Mouse (Mus musculus) limb, embryonic 13.5 days (tissue): ENCODE measurements at regions not wholly inside any gene's neighbourhood (a gene's known extent, or its start where the extent isn't known, plus 50 kb on each side); places are given as distances from the start of the nearest gene placed in this dataset.
A peak's percentile ranks its signal among the peaks of the same experiment; 100 is the strongest.

Experiments used
- ATAC-seq: fragments of 200-750 bp; cut with Nextera tagmentation; 2 replicates; pipeline ENCODE4 v1.8.0; 2017; ENCODE audit warnings: low read depth, moderate number of reproducible peaks, moderate TSS enrichment; ENCODE audit not compliant: low FRiP score
- H3K27ac ChIP-seq: fragments of 300-500 bp; sonication (generic); 2 replicates; pipeline ENCODE4 v1.5.1; 2015; ENCODE audit warnings: inconsistent platforms, mild to moderate bottlenecking, moderate library complexity
- H3K27me3 ChIP-seq: fragments of 300-500 bp; sonication (generic); 2 replicates; pipeline ENCODE4 v1.6.1; 2015; ENCODE audit warnings: mild to moderate bottlenecking, inconsistent platforms
- H3K36me3 ChIP-seq: fragments of 300-500 bp; sonication (generic); 2 replicates; pipeline ENCODE4 v1.6.1; 2015; ENCODE audit warnings: inconsistent platforms, mild to moderate bottlenecking, moderate library complexity
- H3K4me1 ChIP-seq: fragments of 300-500 bp; sonication (generic); 2 replicates; pipeline ENCODE4 v1.6.1; 2015; ENCODE audit warnings: inconsistent platforms
- H3K4me2 ChIP-seq: fragments of 300-500 bp; sonication (generic); replicated peaks from 2 replicates; pipeline ENCODE4 v1.6.1; 2015; ENCODE audit warnings: inconsistent platforms, mild to moderate bottlenecking, moderate library complexity
- H3K4me3 ChIP-seq: fragments of 300-500 bp; sonication (generic); 2 replicates; pipeline ENCODE4 v1.5.1; 2015; ENCODE audit warnings: moderate library complexity, mild to moderate bottlenecking, inconsistent platforms
- H3K9ac ChIP-seq: fragments of 300-500 bp; sonication (generic); 2 replicates; pipeline ENCODE4 v1.6.1; 2015; ENCODE audit warnings: mild to moderate bottlenecking, inconsistent platforms
- H3K9me3 ChIP-seq: fragments of 300-500 bp; sonication (generic); 2 replicates; pipeline ENCODE4 v1.6.1; 2016; ENCODE audit warnings: inconsistent platforms
- WGBS: fragments of 180-500 bp; shearing (Covaris S2); methylation state at CpG from one replicate; pipeline ENCODE4 v1.1.7; 2015; 5-methylcytosine and 5-hydroxymethylcytosine counted together

GRCm38 (mm10) chr6:117323301-117323700 is 155.0 kb downstream of the Cxcl12 start:
- H3K9ac ChIP-seq: no peak overlapping the region
- 0 out of 2 replicates have a peak, but pooled peaks cover 8% of the 10 kb centered on the region for H3K27me3 ChIP-seq
- H3K36me3 ChIP-seq: no peaks in the 10 kb centered on the region
- H3K4me3 ChIP-seq: no peak overlapping the region
- H3K27ac ChIP-seq: no peak overlapping the region
- H3K9me3 ChIP-seq: no peaks in the 10 kb centered on the region
- no peak overlapping the region for H3K4me2 ChIP-seq
- no peak for ATAC-seq
- peaks cover 12% of the 10 kb centered on the region for H3K4me1 ChIP-seq

GRCm38 (mm10) chr6:117323850-117324249 is 155.5 kb downstream of the Cxcl12 start:
- no peaks in the 10 kb centered on the region for H3K36me3 ChIP-seq
- no peaks in the 10 kb centered on the region for H3K9me3 ChIP-seq
- 67% methylated on average over 3 of the region's 3 CpGs for WGBS
- ATAC-seq: no peak
- H3K27me3 ChIP-seq: 0 out of 2 replicates have a peak, but pooled peaks cover 8% of the 10 kb centered on the region
- no peak overlapping the region for H3K4me2 ChIP-seq
- no peak overlapping the region for H3K9ac ChIP-seq
- peaks cover 12% of the 10 kb centered on the region for H3K4me1 ChIP-seq
- H3K27ac ChIP-seq: no peak overlapping the region
- no peak overlapping the region for H3K4me3 ChIP-seq

GRCm38 (mm10) chr6:117326835-117327775 is 158.8 kb downstream of the Cxcl12 start:
- Histone ChIP-seq H3K4me3 (no peak overlapping the region), H3K36me3 (no peaks in the 10 kb centered on the region), H3K9me3 (no peaks in the 10 kb centered on the region), H3K27me3 (0 out of 2 replicates have a peak, but pooled peaks cover 8% of the 10 kb centered on the region), H3K4me2 (no peak overlapping the region), H3K4me1 (peaks cover 12% of the 10 kb centered on the region), H3K27ac (0 out of 2 replicates have a peak overlapping the region, but pooled peaks have one; percentile 2), H3K9ac (no peak overlapping the region)
- WGBS: 37% methylated on average over 18 of the region's 18 CpGs
- ATAC-seq: no peak

- ATAC-seq: no peak
- WGBS: 75% methylated on average over 8 of the region's 8 CpGs
- no peak overlapping the region for H3K4me2 ChIP-seq
Measured at GRCm38 (mm10) chr6:117329164-117329939, 161.0 kb downstream of the Cxcl12 start.

GRCm38 (mm10) chr6:117330198-117330597 is 161.9 kb downstream of the Cxcl12 start:
- Histone ChIP-seq H3K9me3 (no peaks in the 10 kb centered on the region), H3K27ac (no peak overlapping the region), H3K4me3 (no peak overlapping the region), H3K4me2 (no peak overlapping the region), H3K4me1 (peaks cover 16% of the 10 kb centered on the region), H3K9ac (no peak overlapping the region), H3K27me3 (0 out of 2 replicates have a peak, but pooled peaks cover 8% of the 10 kb centered on the region), H3K36me3 (no peaks in the 10 kb centered on the region)
- ATAC-seq: no peak
- 81% methylated on average over 6 of the region's 6 CpGs for WGBS

More at GRCm38 (mm10) chr6:117329164-117329939, 161.0 kb downstream of the Cxcl12 start:
- no peaks in the 10 kb centered on the region for H3K36me3 ChIP-seq
- H3K4me3 ChIP-seq: no peak overlapping the region
- H3K27ac ChIP-seq: no peak overlapping the region
- H3K9ac ChIP-seq: no peak overlapping the region
- H3K9me3 ChIP-seq: no peaks in the 10 kb centered on the region
- 0 out of 2 replicates have a peak, but pooled peaks cover 8% of the 10 kb centered on the region for H3K27me3 ChIP-seq
- H3K4me1 ChIP-seq: peaks cover 16% of the 10 kb centered on the region

- Histone ChIP-seq H3K27ac (no peak overlapping the region), H3K4me2 (no peak overlapping the region), H3K27me3 (0 out of 2 replicates have a peak, but pooled peaks cover 8% of the 10 kb centered on the region), H3K9me3 (no peaks in the 10 kb centered on the region), H3K36me3 (no peaks in the 10 kb centered on the region), H3K4me1 (peaks cover 16% of the 10 kb centered on the region), H3K9ac (no peak overlapping the region), H3K4me3 (no peak overlapping the region)
- no peak for ATAC-seq
- 30% methylated on average over 5 of the region's 5 CpGs for WGBS
Measured at GRCm38 (mm10) chr6:117330726-117331360, 162.5 kb downstream of the Cxcl12 start.

GRCm38 (mm10) chr6:117332641-117333040 is 164.3 kb downstream of the Cxcl12 start:
- no peak overlapping the region for H3K4me3 ChIP-seq
- no peak overlapping the region for H3K27ac ChIP-seq
- ATAC-seq: no peak
- H3K9ac ChIP-seq: no peak overlapping the region
- no peak overlapping the region for H3K4me2 ChIP-seq
- 2% methylated on average over 6 of the region's 6 CpGs for WGBS
- H3K36me3 ChIP-seq: no peaks in the 10 kb centered on the region
- no peaks in the 10 kb centered on the region for H3K9me3 ChIP-seq
- no peaks in the 10 kb centered on the region for H3K27me3 ChIP-seq
- peaks cover 6% of the 10 kb centered on the region for H3K4me1 ChIP-seq

- Histone ChIP-seq H3K36me3 (no peaks in the 10 kb centered on the region), H3K27me3 (no peaks in the 10 kb centered on the region), H3K9ac (no peak overlapping the region), H3K4me3 (no peak overlapping the region), H3K4me2 (no peak overlapping the region), H3K9me3 (0 out of 2 replicates have a peak, but pooled peaks cover 8% of the 10 kb centered on the region), H3K27ac (no peak overlapping the region), H3K4me1 (no peaks in the 10 kb centered on the region)
- 79% methylated on average over 3 of the region's 3 CpGs for WGBS
- ATAC-seq: no peak
Measured at GRCm38 (mm10) chr6:117342123-117342522, 173.8 kb downstream of the Cxcl12 start.

GRCm38 (mm10) chr6:117347356-117347755 is 179.0 kb downstream of the Cxcl12 start:
- Histone ChIP-seq H3K27ac (no peak overlapping the region), H3K9me3 (0 out of 2 replicates have a peak, but pooled peaks cover 8% of the 10 kb centered on the region), H3K36me3 (no peaks in the 10 kb centered on the region), H3K4me2 (no peak overlapping the region), H3K27me3 (no peaks in the 10 kb centered on the region), H3K4me3 (no peak overlapping the region), H3K4me1 (no peaks in the 10 kb centered on the region), H3K9ac (no peak overlapping the region)
- WGBS: 86% methylated on average over 1 of the region's 1 CpGs
- ATAC-seq: no peak

GRCm38 (mm10) chr6:117351846-117352245 is 183.5 kb downstream of the Cxcl12 start:
- Histone ChIP-seq H3K27ac (no peak overlapping the region), H3K4me1 (no peaks in the 10 kb centered on the region), H3K27me3 (no peaks in the 10 kb centered on the region), H3K36me3 (no peaks in the 10 kb centered on the region), H3K9ac (no peak overlapping the region), H3K9me3 (no peaks in the 10 kb centered on the region), H3K4me2 (no peak overlapping the region), H3K4me3 (no peak overlapping the region)
- no peak for ATAC-seq
- 71% methylated on average over 1 of the region's 1 CpGs for WGBS

- Histone ChIP-seq H3K27ac (no peak overlapping the region), H3K4me3 (no peak overlapping the region), H3K9ac (no peak overlapping the region), H3K4me2 (no peak overlapping the region), H3K36me3 (no peaks in the 10 kb centered on the region), H3K9me3 (no peaks in the 10 kb centered on the region), H3K4me1 (no peaks in the 10 kb centered on the region), H3K27me3 (no peaks in the 10 kb centered on the region)
- 90% methylated on average over 3 of the region's 3 CpGs for WGBS
- ATAC-seq: no peak
Measured at GRCm38 (mm10) chr6:117353091-117353490, 184.8 kb downstream of the Cxcl12 start.

GRCm38 (mm10) chr6:117356101-117356500 is 187.8 kb downstream of the Cxcl12 start:
- WGBS: 95% methylated on average over 1 of the region's 1 CpGs
- no peak overlapping the region for H3K4me2 ChIP-seq
- no peaks in the 10 kb centered on the region for H3K9me3 ChIP-seq

More at GRCm38 (mm10) chr6:117356101-117356500, 187.8 kb downstream of the Cxcl12 start:
- Histone ChIP-seq H3K4me1 (no peaks in the 10 kb centered on the region), H3K4me3 (no peak overlapping the region), H3K36me3 (no peaks in the 10 kb centered on the region), H3K27ac (no peak overlapping the region), H3K27me3 (no peaks in the 10 kb centered on the region), H3K9ac (no peak overlapping the region)
- ATAC-seq: no peak
